Mouse (Mus musculus) MEL (cell line): Measurements from ENCODE around the gene P2rx7. TPM values are rescaled to one million over a fixed set of nuclear protein-coding genes. Genes with fewer than 3 reads are reported as not detected.
A peak's percentile ranks its signal among the peaks of the same experiment; 100 is the strongest.

ENCODE experiments used
- DNase-seq: peaks from one replicate; pipeline ENCODE4 v3.0.0; 2011; ENCODE audit warnings: low read depth, low spot score
- H3K27ac ChIP-seq: 2 replicates; pipeline ENCODE4 v1.5.1; 2012; ENCODE audit warnings: low read depth, mild to moderate bottlenecking, control low read depth, low read length, moderate library complexity; ENCODE audit not compliant: control insufficient read depth
- H3K27me3 ChIP-seq, 2 experiments: fragments of 150-350 bp in 1 of 2; sonication (generic) in 1 of 2; 2 replicates each; pipeline ENCODE4 v1.6.1; 2012; ENCODE audit warnings: low read length in 2 of 2, mild to moderate bottlenecking in 2 of 2, improper control_type of control experiment in 1 of 2, moderate library complexity in 1 of 2; ENCODE audit not compliant: insufficient read depth in 2 of 2, control insufficient read depth in 1 of 2
- H3K36me3 ChIP-seq, 2 experiments: 2 replicates each; pipeline ENCODE4 v1.6.1; 2012 to 2014; ENCODE audit warnings: low read length in 2 of 2, improper control_type of control experiment in 1 of 2, inconsistent platforms in 1 of 2, mild to moderate bottlenecking in 1 of 2; ENCODE audit not compliant: insufficient read depth in 2 of 2, control insufficient read depth in 1 of 2
- H3K4me1 ChIP-seq, 2 experiments: fragments of 150-350 bp in 1 of 2; sonication (generic) in 1 of 2; 2 replicates each; pipeline ENCODE4 v1.6.1; 2012; ENCODE audit warnings: low read length in 2 of 2, improper control_type of control experiment in 1 of 2, mild to moderate bottlenecking in 1 of 2; ENCODE audit not compliant: insufficient read depth in 2 of 2, control insufficient read depth in 1 of 2
- H3K4me3 ChIP-seq, 2 experiments: fragments of 150-350 bp in 1 of 2; sonication (generic) in 1 of 2; 2 replicates each; pipeline ENCODE4 v1.5.1; 2012; ENCODE audit warnings: low read depth in 2 of 2, low read length in 2 of 2, mild to moderate bottlenecking in 2 of 2, moderate library complexity in 2 of 2, control low read depth in 1 of 2, improper control_type of control experiment in 1 of 2; ENCODE audit not compliant: control insufficient read depth in 1 of 2, insufficient read depth in 1 of 2
- H3K79me2 ChIP-seq: 2 replicates; pipeline ENCODE4 v1.6.1; 2012; ENCODE audit warnings: mild to moderate bottlenecking, low read length, moderate library complexity; ENCODE audit not compliant: control insufficient read depth, poor library complexity, insufficient read depth
- H3K9ac ChIP-seq: 2 replicates; pipeline ENCODE4 v1.6.1; 2012; ENCODE audit warnings: low read depth, mild to moderate bottlenecking, control low read depth, low read length, moderate library complexity; ENCODE audit not compliant: control insufficient read depth, poor library complexity, severe bottlenecking
- H3K9me3 ChIP-seq: fragments of 150-350 bp; sonication (generic); replicated peaks from 2 replicates; pipeline ENCODE4 v1.6.1; 2012; ENCODE audit warnings: mild to moderate bottlenecking, low read length, improper control_type of control experiment, moderate library complexity; ENCODE audit not compliant: insufficient read depth
- BHLHE40 ChIP-seq: IDR thresholded peaks from 2 replicates; pipeline ENCODE4 v1.6.1; 2012; ENCODE audit warnings: low read depth, mild to moderate bottlenecking, inconsistent platforms, low read length, improper control_type of control experiment, borderline replicate concordance
- CHD1 ChIP-seq: IDR thresholded peaks from 2 replicates; pipeline ENCODE4 v1.6.1; 2012; ENCODE audit warnings: low read depth, mild to moderate bottlenecking, inconsistent platforms, low read length, improper control_type of control experiment
- CHD2 ChIP-seq: IDR thresholded peaks from 2 replicates; pipeline ENCODE4 v1.6.1; 2011; ENCODE audit warnings: low read length, improper control_type of control experiment
- CTCF ChIP-seq, 3 experiments: IDR thresholded peaks in 2 of 3; conservative IDR thresholded peaks in 1 of 3; 2 replicates each; pipeline ENCODE4 v1.5.1; 2011 to 2012; ENCODE audit warnings: low read length in 3 of 3, low read depth in 2 of 3, mild to moderate bottlenecking in 2 of 3, improper control_type of control experiment in 1 of 3, inconsistent platforms in 1 of 3, mixed read lengths in 1 of 3, moderate library complexity in 1 of 3; ENCODE audit not compliant: control insufficient read depth in 1 of 3, insufficient read depth in 1 of 3, poor library complexity in 1 of 3, severe bottlenecking in 1 of 3
- E2F4 ChIP-seq: IDR thresholded peaks from 2 replicates; pipeline ENCODE4 v1.6.1; 2011; ENCODE audit warnings: low read depth, low read length, improper control_type of control experiment, borderline replicate concordance
- ELF1 ChIP-seq: IDR thresholded peaks from 2 replicates; pipeline ENCODE4 v1.6.1; 2014; ENCODE audit warnings: low read depth, mild to moderate bottlenecking, inconsistent platforms, low read length, improper control_type of control experiment, moderate library complexity
- EP300 ChIP-seq, 2 experiments: IDR thresholded peaks; 2 replicates each; pipeline ENCODE4 v1.6.1; 2011; ENCODE audit warnings: improper control_type of control experiment in 2 of 2, low read length in 2 of 2, low read depth in 1 of 2, mild to moderate bottlenecking in 1 of 2
- GATA1 ChIP-seq: IDR thresholded peaks from 2 replicates; pipeline ENCODE4 v1.6.1; 2011; ENCODE audit warnings: low read depth, low read length, improper control_type of control experiment
- HCFC1 ChIP-seq: IDR thresholded peaks from 2 replicates; pipeline ENCODE4 v1.6.1; 2012; ENCODE audit warnings: low read depth, mild to moderate bottlenecking, inconsistent platforms, low read length, improper control_type of control experiment, moderate library complexity
- JUND ChIP-seq: IDR thresholded peaks from 2 replicates; pipeline ENCODE4 v1.6.1; 2011; ENCODE audit warnings: low read depth, mild to moderate bottlenecking, improper control_type of control experiment, low read length
- MAZ ChIP-seq: IDR thresholded peaks from 2 replicates; pipeline ENCODE4 v1.6.1; 2012; ENCODE audit warnings: low read depth, mild to moderate bottlenecking, inconsistent platforms, low read length, improper control_type of control experiment
- MEF2A ChIP-seq: IDR thresholded peaks from 2 replicates; pipeline ENCODE4 v1.6.1; 2014; ENCODE audit warnings: low read depth, mild to moderate bottlenecking, inconsistent platforms, low read length, improper control_type of control experiment; ENCODE audit not compliant: poor library complexity, insufficient replicate concordance, severe bottlenecking; ENCODE audit errors: extremely low read depth
- MYB ChIP-seq: IDR thresholded peaks from 2 replicates; pipeline ENCODE4 v1.6.1; 2011; ENCODE audit warnings: mild to moderate bottlenecking, low read depth, low read length, improper control_type of control experiment
- MYC ChIP-seq: IDR thresholded peaks from 2 replicates; pipeline ENCODE4 v1.6.1; 2011; ENCODE audit warnings: low read depth, mild to moderate bottlenecking, low read length, improper control_type of control experiment, moderate library complexity
- NELFE ChIP-seq: IDR thresholded peaks from 2 replicates; pipeline ENCODE4 v1.6.1; 2011; ENCODE audit warnings: low read depth, low read length, improper control_type of control experiment
- NRF1 ChIP-seq: IDR thresholded peaks from 2 replicates; pipeline ENCODE4 v1.6.1; 2014; ENCODE audit warnings: low read depth, mild to moderate bottlenecking, inconsistent platforms, low read length, improper control_type of control experiment, moderate library complexity; ENCODE audit not compliant: poor library complexity, insufficient read depth, severe bottlenecking
- POLR2AphosphoS2 ChIP-seq: IDR thresholded peaks from 2 replicates; pipeline ENCODE4 v1.6.1; 2011; ENCODE audit warnings: low read length, improper control_type of control experiment
- POLR2AphosphoS5 ChIP-seq: IDR thresholded peaks from 2 replicates; pipeline ENCODE4 v1.6.1; 2012; ENCODE audit warnings: low read depth, borderline replicate concordance, mild to moderate bottlenecking, inconsistent platforms, low read length, moderate library complexity, mixed read lengths
- RAD21 ChIP-seq: IDR thresholded peaks from 2 replicates; pipeline ENCODE4 v1.6.1; 2011; ENCODE audit warnings: mild to moderate bottlenecking, low read depth, low read length, improper control_type of control experiment
- SIN3A ChIP-seq: IDR thresholded peaks from 2 replicates; pipeline ENCODE4 v1.6.1; 2012; ENCODE audit warnings: low read length, improper control_type of control experiment, inconsistent platforms
- SMC3 ChIP-seq: IDR thresholded peaks from 2 replicates; pipeline ENCODE4 v1.6.1; 2011; ENCODE audit warnings: low read depth, low read length, improper control_type of control experiment
- TAL1 ChIP-seq: IDR thresholded peaks from 2 replicates; pipeline ENCODE4 v1.6.1; 2012; ENCODE audit warnings: mild to moderate bottlenecking, inconsistent platforms, low read length, moderate library complexity, mixed read lengths
- TBP ChIP-seq: IDR thresholded peaks from 2 replicates; pipeline ENCODE4 v1.8.0; 2011; ENCODE audit warnings: low read depth, low read length, improper control_type of control experiment
- TCF12 ChIP-seq: IDR thresholded peaks from 2 replicates; pipeline ENCODE4 v1.6.1; 2014; ENCODE audit warnings: low read depth, mild to moderate bottlenecking, inconsistent platforms, low read length, improper control_type of control experiment, moderate library complexity
- USF1 ChIP-seq: IDR thresholded peaks from 2 replicates; pipeline ENCODE4 v1.6.1; 2014; ENCODE audit warnings: low read depth, mild to moderate bottlenecking, inconsistent platforms, low read length, improper control_type of control experiment, moderate library complexity
- USF2 ChIP-seq, 2 experiments: IDR thresholded peaks; 2 replicates each; pipeline ENCODE4 v1.6.1; 2011 to 2012; ENCODE audit warnings: improper control_type of control experiment in 2 of 2, low read length in 2 of 2, borderline replicate concordance in 1 of 2, inconsistent platforms in 1 of 2, low read depth in 1 of 2, mild to moderate bottlenecking in 1 of 2; ENCODE audit not compliant: insufficient read depth in 1 of 2
- ZC3H11A ChIP-seq: IDR thresholded peaks from 2 replicates; pipeline ENCODE4 v1.6.1; 2012; ENCODE audit warnings: low read depth, mild to moderate bottlenecking, inconsistent platforms, low read length, improper control_type of control experiment
- ZKSCAN1 ChIP-seq: IDR thresholded peaks from 2 replicates; pipeline ENCODE4 v1.6.1; 2012; ENCODE audit warnings: low read depth, mild to moderate bottlenecking, inconsistent platforms, low read length, improper control_type of control experiment, moderate library complexity
- polyA plus RNA-seq, 2 experiments: library from polyadenylated mRNA; stranded (reverse) in 1 of 2; unstranded in 1 of 2; fragments of >175 nt in 1 of 2; fragments of >200 nt in 1 of 2; gene quantifications; 2 replicates each; pipeline versions ENCODE4 v1.2.1 to v1.2.4; 2012; ENCODE audit warnings: low replicate concordance in 2 of 2, low read depth in 1 of 2; ENCODE audit not compliant: insufficient read length in 2 of 2, insufficient read depth in 1 of 2, missing spikeins in 1 of 2
- total RNA-seq: library from RNA; depleted of rRNA; stranded (reverse); fragments of 300-350 nt; gene quantifications from 2 replicates; pipeline ENCODE4 v1.2.3, GENCODE M21; 2012

The P2rx7 gene
- total and polyA plus RNA-seq, 3 experiments, result 29.3 to 254 (median 40.8) TPM

DNA sequence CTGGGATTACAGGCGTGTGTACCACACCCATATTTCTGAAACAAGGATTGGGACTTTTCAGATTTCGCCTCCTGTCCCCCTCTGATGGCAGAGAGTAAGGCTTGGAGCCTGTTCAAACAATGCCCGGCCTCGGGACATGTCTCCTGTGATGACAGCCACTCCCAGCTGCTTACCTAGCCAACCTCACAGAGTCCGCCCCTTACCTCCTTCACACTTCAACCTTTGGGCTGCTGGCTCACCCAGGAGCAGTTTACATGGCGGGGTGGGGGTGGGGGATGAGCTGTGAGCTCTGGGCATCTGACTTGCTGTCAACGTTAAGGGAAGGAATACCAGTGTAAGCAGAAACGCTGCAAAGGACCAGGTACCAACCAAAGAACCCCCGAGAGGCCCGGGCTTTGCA is 87.1 kb downstream of the P2rx7 start:
- Histone ChIP-seq H3K79me2 (no peaks in the 10 kb centered on the region), H3K27me3 (no peaks in the 10 kb centered on the region), H3K36me3 (no peaks in the 10 kb centered on the region; a peak in 1 of 4 replicates), H3K9ac (no peak overlapping the region), H3K9me3 (no peaks in the 10 kb centered on the region), H3K4me3 (no peak overlapping the region), H3K27ac (no peak overlapping the region), H3K4me1 (no peaks in the 10 kb centered on the region)
- no peak for DNase-seq
- TF ChIP-seq POLR2AphosphoS2 (no peak), TBP (no peak), JUND (no peak), CHD2 (no peak), CHD1 (no peak), RAD21 (no peak), SIN3A (no peak), E2F4 (no peak), TCF12 (no peak), MYB (no peak), ZKSCAN1 (no peak), POLR2AphosphoS5 (no peak), ELF1 (no peak), MAZ (no peak), USF1 (no peak), HCFC1 (no peak), NRF1 (no peak)

DNA sequence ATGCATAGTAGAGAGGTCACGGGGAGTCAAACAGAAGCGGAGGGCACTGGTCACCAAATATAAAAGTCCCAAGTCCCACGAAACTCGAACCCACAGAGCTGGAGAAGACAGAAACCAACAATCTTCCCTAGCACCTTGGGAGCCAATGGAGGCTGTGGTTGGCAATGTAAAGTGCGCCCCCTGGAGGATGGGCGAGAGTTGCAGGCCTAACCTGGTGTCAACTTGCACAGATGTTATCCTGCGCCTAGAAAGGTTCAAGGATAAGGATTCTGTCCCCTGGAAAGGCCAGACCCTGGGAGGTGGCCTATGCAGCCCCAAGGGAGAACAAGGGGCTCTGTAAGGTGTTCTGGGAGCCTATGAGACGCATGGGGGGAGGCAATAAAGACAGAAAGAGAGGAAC is 87.6 kb downstream of the P2rx7 start:
- no peak overlapping the region for H3K4me3 ChIP-seq
- TF ChIP-seq MAZ, result no peak
- TF ChIP-seq MEF2A, result no peak
- TF ChIP-seq CHD2, result no peak
- TF ChIP-seq BHLHE40, result no peak
- TF ChIP-seq ELF1, result no peak
- peak; percentile 71 for TF ChIP-seq SMC3
- no peak for TF ChIP-seq USF2 (IDR thresholded peaks at IDR 0.05; ENCODE audit: borderline replicate concordance in 1 of 2, insufficient read depth in 1 of 2, low read depth in 1 of 2, low read length in 2 of 2)
- TF ChIP-seq RAD21, result peak; percentile 67
- no peak for TF ChIP-seq POLR2AphosphoS2
- peak; percentile 63 for TF ChIP-seq ZC3H11A
- no peak for TF ChIP-seq POLR2AphosphoS5
- TF ChIP-seq CTCF (IDR thresholded peaks at IDR 0.05 in 2 of 3, conservative IDR thresholded peaks at IDR 0.05 in 1 of 3; ENCODE audit: control insufficient read depth in 1 of 3, insufficient read depth in 1 of 3, low read depth in 2 of 3, low read length in 3 of 3, poor library complexity in 1 of 3, severe bottlenecking in 1 of 3), result peak; percentile 84 to 97 (median 94)
- TF ChIP-seq MYC, result no peak
- TF ChIP-seq ZKSCAN1, result no peak
- TF ChIP-seq TCF12, result no peak
- TF ChIP-seq NELFE, result no peak
- TF ChIP-seq EP300 (IDR thresholded peaks at IDR 0.05; ENCODE audit: low read depth in 1 of 2, low read length in 2 of 2), result no peak
- no peak for TF ChIP-seq TAL1
- TF ChIP-seq SIN3A, result no peak
- TF ChIP-seq GATA1, result no peak

More for the DNA sequence above, 87.6 kb downstream of the P2rx7 start:
- Histone ChIP-seq H3K9ac (no peak overlapping the region), H3K27me3 (no peaks in the 10 kb centered on the region), H3K4me1 (no peaks in the 10 kb centered on the region), H3K27ac (no peak overlapping the region), H3K79me2 (no peaks in the 10 kb centered on the region), H3K36me3 (no peaks in the 10 kb centered on the region; a peak in 1 of 4 replicates), H3K9me3 (no peaks in the 10 kb centered on the region)
- DNase-seq, result peak; percentile 70
